Mouse (Mus musculus): ENCODE measurements at regions not wholly inside any gene's neighbourhood (a gene's known extent, or its start where the extent isn't known, plus 50 kb on each side); places are given as distances from the start of the nearest gene placed in this dataset.

DNA sequence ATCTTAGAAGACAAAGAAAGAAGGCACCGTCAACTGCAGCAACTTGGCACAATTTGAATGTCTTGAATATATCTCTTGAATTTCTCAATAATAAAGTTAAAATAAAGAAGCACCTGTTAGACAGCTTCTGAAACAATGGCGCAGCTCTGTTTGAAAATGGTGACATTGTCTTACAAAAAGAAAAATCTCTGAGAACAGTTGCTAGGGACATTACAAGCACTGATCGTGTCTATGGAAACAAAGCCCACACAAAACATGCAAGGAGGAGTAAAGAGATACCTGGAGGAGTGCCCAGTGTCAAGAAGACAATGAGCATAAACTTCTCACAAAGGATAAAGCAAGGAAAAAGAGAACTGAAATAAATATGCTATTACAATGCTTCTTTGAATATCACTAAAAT, 841.2 kb upstream of the Adgrl3 start:
- WGBS: 69% methylated on average over 3 of the region's 3 CpGs
- ATAC-seq (replicated peaks; ENCODE audit: low FRiP score, low read depth): no peak

DNA sequence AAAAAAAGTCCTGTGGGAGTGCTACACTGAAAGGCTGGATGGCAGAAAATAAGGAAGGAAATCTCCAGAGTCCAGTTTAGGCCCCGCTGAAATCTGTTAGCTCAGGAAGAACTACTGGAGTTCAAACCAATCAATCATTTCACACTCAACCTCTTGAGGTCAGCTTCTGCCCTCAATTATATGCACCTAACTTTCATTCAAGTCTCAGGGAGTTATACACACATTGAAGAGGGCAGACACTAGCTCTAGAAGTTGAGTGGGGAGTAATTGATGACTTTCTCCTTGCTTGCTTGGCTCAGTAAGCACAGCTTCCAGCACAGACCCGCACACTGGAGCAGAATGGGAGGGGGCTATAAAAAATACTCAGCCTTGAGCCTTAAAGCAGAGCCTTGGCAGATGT, 839.7 kb upstream of the Adgrl3 start:
- WGBS: 5% methylated on average over 2 of the region's 2 CpGs
- H3K27ac ChIP-seq: no peak overlapping the region
- no peak overlapping the region for H3K4me3 ChIP-seq (replicated peaks; ENCODE audit: low read depth, low read length)
- ATAC-seq (replicated peaks; ENCODE audit: low FRiP score, low read depth) (0 out of 2 replicates have a peak, but pooled peaks have one; percentile 21), DNase-seq (ENCODE audit: low spot score) (peak; percentile 68)
- no peak overlapping the region for H3K9ac ChIP-seq (ENCODE audit: low read depth, low read length)
- H3K4me1 ChIP-seq (replicated peaks; ENCODE audit: insufficient read depth, low read length): no peaks in the 10 kb centered on the region
- H3K4me2 ChIP-seq (ENCODE audit: low read length): no peak overlapping the region
- no peaks in the 10 kb centered on the region for H3K9me3 ChIP-seq (replicated peaks; ENCODE audit: low read length)
- no peaks in the 10 kb centered on the region for H3K27me3 ChIP-seq (ENCODE audit: insufficient read depth, low read length)
- H3K36me3 ChIP-seq (ENCODE audit: insufficient read depth, low read length): no peaks in the 10 kb centered on the region
- no peak for TF ChIP-seq CTCF (IDR thresholded peaks at IDR 0.05; ENCODE audit: low read depth)

More for the DNA sequence above, 841.2 kb upstream of the Adgrl3 start:
- Histone ChIP-seq H3K9ac (ENCODE audit: low read depth, low read length) (no peak overlapping the region), H3K4me1 (replicated peaks; ENCODE audit: insufficient read depth, low read length) (no peaks in the 10 kb centered on the region), H3K27me3 (ENCODE audit: insufficient read depth, low read length) (no peaks in the 10 kb centered on the region), H3K36me3 (ENCODE audit: insufficient read depth, low read length) (no peaks in the 10 kb centered on the region), H3K4me2 (ENCODE audit: low read length) (no peak overlapping the region), H3K9me3 (replicated peaks; ENCODE audit: low read length) (no peaks in the 10 kb centered on the region), H3K27ac (no peak overlapping the region), H3K4me3 (replicated peaks; ENCODE audit: low read depth, low read length) (no peak overlapping the region)
- no peak for TF ChIP-seq CTCF (IDR thresholded peaks at IDR 0.05; ENCODE audit: low read depth)
- DNase-seq (ENCODE audit: low spot score): peak; percentile 10

GRCm38 (mm10) chr5:80192418-80192817, 827.5 kb upstream of the Adgrl3 start:
- H3K9ac ChIP-seq (ENCODE audit: low read depth, low read length): no peak overlapping the region
- no peak overlapping the region for H3K27ac ChIP-seq
- H3K9me3 ChIP-seq (replicated peaks; ENCODE audit: low read length): no peaks in the 10 kb centered on the region
- no peaks in the 10 kb centered on the region for H3K27me3 ChIP-seq (ENCODE audit: insufficient read depth, low read length)
- ATAC-seq (replicated peaks; ENCODE audit: low FRiP score, low read depth) (no peak), DNase-seq (ENCODE audit: low spot score) (no peak)
- no peaks in the 10 kb centered on the region for H3K36me3 ChIP-seq (ENCODE audit: insufficient read depth, low read length)
- no peak for TF ChIP-seq CTCF (IDR thresholded peaks at IDR 0.05; ENCODE audit: low read depth)
- 80% methylated on average over 3 of the region's 3 CpGs for WGBS
- H3K4me1 ChIP-seq (replicated peaks; ENCODE audit: insufficient read depth, low read length): no peaks in the 10 kb centered on the region
- H3K4me2 ChIP-seq (ENCODE audit: low read length): no peak overlapping the region
- H3K4me3 ChIP-seq (replicated peaks; ENCODE audit: low read depth, low read length): no peak overlapping the region

DNA sequence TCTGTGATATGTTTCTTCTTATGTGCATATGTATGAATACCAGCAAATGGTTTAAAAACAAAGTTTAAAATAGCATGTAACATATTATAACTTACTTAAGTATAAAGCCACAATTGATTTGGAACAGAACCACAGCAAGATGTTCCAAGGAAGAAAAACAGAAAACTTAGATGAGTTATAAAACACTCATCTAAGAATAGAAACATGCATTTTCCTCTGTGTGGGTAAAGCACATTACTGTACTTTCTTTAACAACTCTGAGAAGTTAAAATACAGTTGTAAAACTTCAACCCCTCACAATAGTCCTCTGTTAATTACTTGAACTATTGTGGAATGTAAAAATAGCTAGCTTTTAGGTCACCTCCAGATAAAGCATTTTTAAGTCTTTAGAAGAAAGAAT, 820.3 kb upstream of the Adgrl3 start:
- Histone ChIP-seq H3K27ac (no peak overlapping the region), H3K4me3 (replicated peaks; ENCODE audit: low read depth, low read length) (no peak overlapping the region), H3K36me3 (ENCODE audit: insufficient read depth, low read length) (no peaks in the 10 kb centered on the region), H3K4me1 (replicated peaks; ENCODE audit: insufficient read depth, low read length) (no peaks in the 10 kb centered on the region), H3K9me3 (replicated peaks; ENCODE audit: low read length) (no peaks in the 10 kb centered on the region), H3K4me2 (ENCODE audit: low read length) (no peak overlapping the region), H3K9ac (ENCODE audit: low read depth, low read length) (no peak overlapping the region), H3K27me3 (ENCODE audit: insufficient read depth, low read length) (no peaks in the 10 kb centered on the region)
- TF ChIP-seq CTCF (IDR thresholded peaks at IDR 0.05; ENCODE audit: low read depth): no peak
- ATAC-seq (replicated peaks; ENCODE audit: low FRiP score, low read depth) (no peak), DNase-seq (ENCODE audit: low spot score) (no peak)

DNA sequence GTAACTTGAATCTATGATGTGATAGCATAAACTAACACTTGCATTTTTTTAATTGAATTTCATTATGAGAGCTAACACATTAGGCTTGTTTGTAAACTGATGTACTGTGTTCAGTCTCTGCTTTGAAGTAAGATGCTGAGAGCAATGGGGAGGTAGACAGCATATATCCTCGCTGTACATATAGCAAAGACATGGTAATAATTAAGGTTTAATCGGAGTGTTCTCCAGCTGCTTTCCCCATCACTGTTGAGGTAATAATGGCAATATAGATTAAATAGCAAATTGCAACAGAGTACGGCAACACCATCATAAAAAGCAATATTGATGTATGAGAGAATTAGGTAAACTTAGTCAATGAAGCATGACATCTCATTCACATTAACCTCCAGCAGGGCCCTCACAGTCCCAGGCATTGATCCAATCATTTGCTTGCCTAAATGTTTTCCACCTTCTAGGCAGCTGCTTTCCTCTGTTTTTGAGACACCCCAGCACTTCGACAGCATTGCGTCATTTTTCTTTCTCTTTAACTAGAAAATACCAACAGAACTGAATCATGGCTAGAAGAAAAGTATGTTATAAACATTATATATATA, 771.3 kb upstream of the Adgrl3 start:
- TF ChIP-seq CTCF (IDR thresholded peaks at IDR 0.05; ENCODE audit: low read depth): no peak
- Histone ChIP-seq H3K36me3 (ENCODE audit: insufficient read depth, low read length) (no peaks in the 10 kb centered on the region), H3K27me3 (ENCODE audit: insufficient read depth, low read length) (no peaks in the 10 kb centered on the region), H3K4me2 (ENCODE audit: low read length) (no peak overlapping the region), H3K4me1 (replicated peaks; ENCODE audit: insufficient read depth, low read length) (no peaks in the 10 kb centered on the region), H3K9me3 (replicated peaks; ENCODE audit: low read length) (no peaks in the 10 kb centered on the region), H3K4me3 (replicated peaks; ENCODE audit: low read depth, low read length) (no peak overlapping the region), H3K27ac (no peak overlapping the region), H3K9ac (ENCODE audit: low read depth, low read length) (no peak overlapping the region)
- DNase-seq (ENCODE audit: low spot score): no peak
- 83% methylated on average over 5 of the region's 5 CpGs for WGBS
- ATAC-seq (replicated peaks; ENCODE audit: low FRiP score, low read depth): no peak

- no peak overlapping the region for H3K27ac ChIP-seq
- DNase-seq (ENCODE audit: low spot score): no peak
Measured at GRCm38 (mm10) chr5:80251961-80252360, 768.0 kb upstream of the Adgrl3 start.

DNA sequence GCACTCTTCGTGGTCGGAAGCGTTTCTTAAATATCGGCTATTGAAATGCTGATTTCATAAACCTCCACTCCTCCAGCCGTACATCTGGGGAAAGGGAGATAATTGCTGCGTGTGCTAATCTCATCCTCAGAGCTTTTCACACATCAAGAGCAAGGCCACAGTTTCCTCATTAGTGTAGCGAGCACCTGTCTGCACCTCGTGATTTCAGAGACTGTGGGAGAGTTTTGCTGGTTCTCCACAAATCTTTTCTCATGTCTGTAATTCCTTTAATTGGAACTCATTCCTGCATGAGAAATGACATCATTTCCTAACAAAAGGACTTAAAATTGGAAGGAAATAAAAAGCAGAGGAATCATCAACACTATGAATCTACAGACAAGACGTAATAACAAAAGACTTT, 764.9 kb upstream of the Adgrl3 start:
- Histone ChIP-seq H3K9me3 (replicated peaks; ENCODE audit: low read length) (no peaks in the 10 kb centered on the region), H3K9ac (ENCODE audit: low read depth, low read length) (no peak overlapping the region), H3K4me3 (replicated peaks; ENCODE audit: low read depth, low read length) (no peak overlapping the region), H3K4me1 (replicated peaks; ENCODE audit: insufficient read depth, low read length) (no peaks in the 10 kb centered on the region), H3K36me3 (ENCODE audit: insufficient read depth, low read length) (no peaks in the 10 kb centered on the region), H3K4me2 (ENCODE audit: low read length) (no peak overlapping the region), H3K27ac (no peak overlapping the region), H3K27me3 (ENCODE audit: insufficient read depth, low read length) (no peaks in the 10 kb centered on the region)
- no peak for ATAC-seq (replicated peaks; ENCODE audit: low FRiP score, low read depth)
- WGBS: 88% methylated on average over 9 of the region's 9 CpGs
- no peak for TF ChIP-seq CTCF (IDR thresholded peaks at IDR 0.05; ENCODE audit: low read depth)
- DNase-seq (ENCODE audit: low spot score): no peak

More at GRCm38 (mm10) chr5:80251961-80252360, 768.0 kb upstream of the Adgrl3 start:
- TF ChIP-seq CTCF (IDR thresholded peaks at IDR 0.05; ENCODE audit: low read depth): no peak
- no peaks in the 10 kb centered on the region for H3K36me3 ChIP-seq (ENCODE audit: insufficient read depth, low read length)
- ATAC-seq (replicated peaks; ENCODE audit: low FRiP score, low read depth): no peak
- H3K4me2 ChIP-seq (ENCODE audit: low read length): no peak overlapping the region
- H3K4me3 ChIP-seq (replicated peaks; ENCODE audit: low read depth, low read length): no peak overlapping the region
- H3K4me1 ChIP-seq (replicated peaks; ENCODE audit: insufficient read depth, low read length): no peaks in the 10 kb centered on the region
- no peak overlapping the region for H3K9ac ChIP-seq (ENCODE audit: low read depth, low read length)
- no peaks in the 10 kb centered on the region for H3K9me3 ChIP-seq (replicated peaks; ENCODE audit: low read length)
- H3K27me3 ChIP-seq (ENCODE audit: insufficient read depth, low read length): no peaks in the 10 kb centered on the region
- 77% methylated on average over 2 of the region's 2 CpGs for WGBS

All from kidney, postnatal 0 days (tissue).